Mouse (Mus musculus): ENCODE data around the gene Cpeb2. TPM values are rescaled to one million over a fixed set of nuclear protein-coding genes. Genes with fewer than 3 reads are reported as not detected.

The Cpeb2 gene
- polyA plus RNA-seq, 1 experiment from 2014 or later: 6.9 TPM

DNA sequence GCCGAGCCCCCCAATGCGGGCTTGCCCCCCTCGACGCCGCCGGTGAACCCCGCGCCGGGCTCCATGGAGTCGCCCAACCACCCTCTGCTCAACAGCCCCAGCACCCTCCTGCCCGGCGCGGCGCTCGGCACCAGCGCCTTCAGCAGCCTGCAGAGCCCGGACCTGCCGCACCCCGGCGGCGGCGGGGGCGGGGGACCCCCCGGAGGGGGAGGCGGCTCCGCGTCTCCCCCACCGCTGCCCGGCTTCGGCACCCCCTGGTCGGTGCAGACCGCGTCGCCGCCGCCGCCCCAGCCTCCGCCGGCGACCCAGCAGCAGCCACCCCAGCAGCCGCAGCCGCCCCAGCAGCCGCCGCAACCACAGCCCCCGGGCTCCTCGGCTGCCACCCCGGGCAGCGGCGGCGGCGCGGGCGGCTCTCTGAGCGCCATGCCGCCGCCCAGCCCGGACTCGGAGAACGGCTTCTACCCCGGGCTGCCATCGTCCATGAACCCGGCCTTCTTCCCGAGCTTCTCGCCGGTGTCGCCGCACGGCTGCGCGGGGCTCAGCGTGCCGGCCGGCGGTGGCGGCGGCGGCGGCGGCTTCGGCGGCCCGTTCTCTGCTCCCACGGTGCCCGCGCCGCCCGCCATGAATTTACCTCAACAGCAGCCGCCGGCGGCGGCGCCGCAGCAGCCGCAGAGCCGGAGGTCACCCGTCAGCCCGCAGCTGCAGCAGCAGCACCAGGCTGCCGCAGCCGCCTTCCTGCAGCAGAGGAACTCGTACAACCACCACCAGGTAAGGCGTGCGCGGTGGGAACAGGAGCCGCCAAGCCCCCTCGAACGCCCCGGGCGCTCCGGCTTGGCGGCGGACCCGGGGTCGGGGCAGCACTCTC is 1.6 kb downstream of the Cpeb2 start:
- Histone ChIP-seq H3K9ac (ENCODE audit: low read length) (peak overlapping the region; percentile 90), H3K36me3 (ENCODE audit: control insufficient read depth, insufficient read depth, low read length) (no peaks in the 10 kb centered on the region), H3K9me3 (ENCODE audit: control insufficient read depth, low read length) (no peaks in the 10 kb centered on the region), H3K4me3 (ENCODE audit: low read depth, low read length) (peak overlapping the region; percentile 89), H3K4me1 (ENCODE audit: control insufficient read depth, insufficient read depth, low read length) (no peaks in the 10 kb centered on the region), H3K4me2 (ENCODE audit: low read depth) (peak overlapping the region; percentile 86), H3K27ac (ENCODE audit: low read depth, low read length) (peak overlapping the region; percentile 96), H3K27me3 (ENCODE audit: control insufficient read depth, insufficient read depth, low read length) (no peaks in the 10 kb centered on the region)
- ATAC-seq (ENCODE audit: insufficient read depth, low FRiP score, low TSS enrichment) (peak; percentile 39), DNase-seq (ENCODE audit: low spot score) (peak; percentile 61)
- WGBS: under 1% methylated on average over 69 of the region's 113 CpGs

DNA sequence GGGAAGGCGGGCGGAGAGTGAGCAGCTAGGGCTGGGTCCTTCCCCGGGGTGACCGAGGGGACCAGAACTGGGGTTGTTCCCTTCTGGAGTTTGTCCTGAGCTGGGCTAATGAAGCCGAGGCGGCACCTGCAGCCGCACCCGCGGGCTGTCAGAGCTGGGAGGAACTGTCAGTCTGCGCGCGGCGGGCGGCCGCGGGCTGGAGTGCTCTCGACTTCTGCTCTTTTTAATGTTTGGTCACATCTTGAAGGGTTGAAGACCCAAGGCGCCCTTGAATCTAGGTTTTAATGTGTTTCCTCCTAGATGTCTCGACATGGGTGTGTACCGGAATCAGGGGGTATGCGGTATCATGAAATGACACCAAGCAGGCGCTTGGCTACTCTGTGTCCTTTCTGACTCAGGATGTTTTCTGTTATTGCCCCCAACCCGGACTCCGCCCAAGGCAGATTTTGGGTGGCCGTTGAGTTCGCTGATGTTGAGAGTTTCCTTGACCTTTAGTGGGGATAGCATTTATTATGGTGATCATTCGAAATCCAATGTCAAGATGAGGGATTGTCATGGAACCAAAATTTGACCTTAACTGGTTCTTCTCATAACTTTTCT is 2.3 kb downstream of the Cpeb2 start:
- H3K9me3 ChIP-seq (ENCODE audit: control insufficient read depth, low read length): no peaks in the 10 kb centered on the region
- DNase-seq (ENCODE audit: low spot score): peak; percentile 55
- H3K4me3 ChIP-seq (ENCODE audit: low read depth, low read length): peak overlapping the region; percentile 89
- H3K9ac ChIP-seq (ENCODE audit: low read length): peak overlapping the region; percentile 90
- WGBS: 2% methylated on average over 27 of the region's 27 CpGs
- no peaks in the 10 kb centered on the region for H3K36me3 ChIP-seq (ENCODE audit: control insufficient read depth, insufficient read depth, low read length)
- ATAC-seq (ENCODE audit: insufficient read depth, low FRiP score, low TSS enrichment): no peak
- H3K4me1 ChIP-seq (ENCODE audit: control insufficient read depth, insufficient read depth, low read length): no peaks in the 10 kb centered on the region
- H3K27ac ChIP-seq (ENCODE audit: low read depth, low read length): peak overlapping the region; percentile 96
- H3K4me2 ChIP-seq (ENCODE audit: low read depth): peak overlapping the region; percentile 86
- H3K27me3 ChIP-seq (ENCODE audit: control insufficient read depth, insufficient read depth, low read length): no peaks in the 10 kb centered on the region

DNA sequence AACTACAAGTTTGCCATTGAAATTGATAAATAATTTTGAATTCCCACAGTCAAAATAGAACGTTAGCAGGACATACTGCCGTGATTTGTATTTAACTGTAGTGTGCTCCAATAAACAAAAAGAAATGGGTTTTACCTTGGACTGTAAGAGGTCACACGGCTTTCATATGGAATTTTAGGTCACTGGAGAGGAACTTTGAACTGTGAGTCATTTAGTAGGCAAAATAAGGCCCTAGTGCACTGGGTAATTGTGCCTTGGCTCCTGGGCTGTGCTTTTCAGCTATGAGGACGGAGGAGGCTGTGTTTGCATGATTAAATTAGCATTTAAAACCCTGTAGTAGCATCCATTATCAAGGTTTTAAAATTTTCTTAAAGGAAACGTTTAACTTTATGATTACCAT is 3.0 kb downstream of the Cpeb2 start:
- no peaks in the 10 kb centered on the region for H3K27me3 ChIP-seq (ENCODE audit: control insufficient read depth, insufficient read depth, low read length)
- H3K4me1 ChIP-seq (ENCODE audit: control insufficient read depth, insufficient read depth, low read length): no peaks in the 10 kb centered on the region
- no peak overlapping the region for H3K9ac ChIP-seq (ENCODE audit: low read length)
- H3K4me3 ChIP-seq (ENCODE audit: low read depth, low read length): peak overlapping the region; percentile 89
- no peak overlapping the region for H3K27ac ChIP-seq (ENCODE audit: low read depth, low read length)
- no peaks in the 10 kb centered on the region for H3K9me3 ChIP-seq (ENCODE audit: control insufficient read depth, low read length)
- no peaks in the 10 kb centered on the region for H3K36me3 ChIP-seq (ENCODE audit: control insufficient read depth, insufficient read depth, low read length)
- ATAC-seq (ENCODE audit: insufficient read depth, low FRiP score, low TSS enrichment) (no peak), DNase-seq (ENCODE audit: low spot score) (no peak)
- WGBS: 20% methylated on average over 5 of the region's 5 CpGs
- peak overlapping the region; percentile 86 for H3K4me2 ChIP-seq (ENCODE audit: low read depth)

DNA sequence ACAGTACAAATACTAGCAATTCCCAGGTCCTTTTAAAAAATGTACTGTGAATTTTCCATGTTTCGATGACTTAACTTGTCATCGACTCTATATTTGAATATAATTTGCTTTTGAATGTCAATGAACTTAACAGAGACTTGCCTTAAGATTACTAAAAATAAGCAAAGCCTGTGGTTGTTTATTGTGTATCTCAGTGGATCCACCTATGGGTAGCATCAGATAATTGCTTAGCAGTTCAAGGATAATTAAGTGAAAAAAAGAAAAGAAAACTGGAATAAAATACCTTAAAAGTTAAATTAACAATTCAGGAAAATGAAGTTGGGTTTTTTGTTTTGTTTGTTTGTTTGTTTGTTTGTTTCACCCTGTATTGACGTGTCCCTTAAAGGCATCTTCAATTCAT is 3.5 kb downstream of the Cpeb2 start:
- no peak overlapping the region for H3K27ac ChIP-seq (ENCODE audit: low read depth, low read length)
- ATAC-seq (ENCODE audit: insufficient read depth, low FRiP score, low TSS enrichment) (no peak), DNase-seq (ENCODE audit: low spot score) (no peak)
- H3K4me1 ChIP-seq (ENCODE audit: control insufficient read depth, insufficient read depth, low read length): no peaks in the 10 kb centered on the region
- no peak overlapping the region for H3K4me2 ChIP-seq (ENCODE audit: low read depth)
- no peaks in the 10 kb centered on the region for H3K36me3 ChIP-seq (ENCODE audit: control insufficient read depth, insufficient read depth, low read length)
- H3K27me3 ChIP-seq (ENCODE audit: control insufficient read depth, insufficient read depth, low read length): no peaks in the 10 kb centered on the region
- no peak overlapping the region for H3K4me3 ChIP-seq (ENCODE audit: low read depth, low read length)
- WGBS: 77% methylated on average over 3 of the region's 3 CpGs
- no peaks in the 10 kb centered on the region for H3K9me3 ChIP-seq (ENCODE audit: control insufficient read depth, low read length)
- no peak overlapping the region for H3K9ac ChIP-seq (ENCODE audit: low read length)

DNA sequence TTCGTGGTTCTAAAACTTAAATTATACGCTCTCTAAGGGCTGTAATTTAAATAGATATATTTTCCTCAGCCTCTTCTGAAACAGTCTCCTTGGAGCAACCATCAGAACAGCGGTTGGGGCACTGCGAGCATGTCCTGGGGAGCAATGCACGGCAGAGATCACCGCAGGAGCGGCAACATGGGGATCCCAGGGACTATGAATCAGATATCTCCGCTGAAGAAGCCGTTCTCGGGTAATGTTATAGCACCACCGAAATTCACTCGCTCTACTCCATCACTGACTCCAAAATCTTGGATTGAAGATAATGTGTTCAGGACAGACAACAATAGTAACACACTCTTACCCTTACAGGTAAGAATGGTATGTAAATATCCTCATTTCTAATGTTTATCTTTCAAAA is 4.3 kb downstream of the Cpeb2 start:
- 50% methylated on average over 12 of the region's 12 CpGs for WGBS
- H3K9me3 ChIP-seq (ENCODE audit: control insufficient read depth, low read length): no peaks in the 10 kb centered on the region
- ATAC-seq (ENCODE audit: insufficient read depth, low FRiP score, low TSS enrichment) (no peak), DNase-seq (ENCODE audit: low spot score) (no peak)
- no peaks in the 10 kb centered on the region for H3K4me1 ChIP-seq (ENCODE audit: control insufficient read depth, insufficient read depth, low read length)
- H3K27ac ChIP-seq (ENCODE audit: low read depth, low read length): no peak overlapping the region
- no peak overlapping the region for H3K9ac ChIP-seq (ENCODE audit: low read length)
- H3K36me3 ChIP-seq (ENCODE audit: control insufficient read depth, insufficient read depth, low read length): no peaks in the 10 kb centered on the region
- no peaks in the 10 kb centered on the region for H3K27me3 ChIP-seq (ENCODE audit: control insufficient read depth, insufficient read depth, low read length)
- H3K4me3 ChIP-seq (ENCODE audit: low read depth, low read length): no peak overlapping the region
- H3K4me2 ChIP-seq (ENCODE audit: low read depth): no peak overlapping the region

DNA sequence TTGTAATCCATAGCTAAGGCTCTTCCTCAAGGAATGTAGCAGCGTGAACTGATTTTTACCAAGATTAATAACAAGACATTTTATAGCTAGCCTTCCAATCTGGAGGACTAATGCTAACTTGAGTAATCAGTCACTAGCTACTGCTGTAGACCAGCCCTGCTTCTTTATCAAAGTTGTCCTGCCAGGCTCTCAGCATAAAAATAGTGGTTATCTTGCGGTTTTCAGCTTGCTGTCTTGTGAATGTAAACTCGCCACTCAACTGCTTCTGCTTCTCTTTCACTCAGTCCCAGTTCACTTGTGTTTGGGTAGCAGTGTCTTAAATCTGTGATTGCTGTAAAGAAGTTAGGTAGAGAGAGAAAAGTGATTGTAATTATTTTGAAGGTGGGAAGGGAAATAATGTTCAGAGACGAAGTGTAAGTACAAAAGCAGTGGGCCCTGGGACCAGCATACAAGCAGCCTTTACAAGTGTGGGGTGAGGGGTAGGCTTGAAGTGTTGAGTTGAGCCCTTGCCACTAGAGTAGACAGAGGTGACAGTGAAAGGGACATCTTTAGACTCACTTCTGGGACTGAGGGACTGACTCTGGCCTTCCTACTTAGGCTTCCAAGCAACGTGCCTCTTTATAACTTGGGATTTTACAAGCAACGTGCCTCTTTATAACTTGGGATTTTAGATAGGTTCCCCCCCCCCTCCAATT is 6.3 kb downstream of the Cpeb2 start:
- Histone ChIP-seq H3K4me1 (ENCODE audit: control insufficient read depth, insufficient read depth, low read length) (no peaks in the 10 kb centered on the region), H3K9ac (ENCODE audit: low read length) (no peak overlapping the region), H3K27ac (ENCODE audit: low read depth, low read length) (no peak overlapping the region), H3K27me3 (ENCODE audit: control insufficient read depth, insufficient read depth, low read length) (no peaks in the 10 kb centered on the region), H3K36me3 (ENCODE audit: control insufficient read depth, insufficient read depth, low read length) (no peaks in the 10 kb centered on the region), H3K4me2 (ENCODE audit: low read depth) (no peak overlapping the region), H3K9me3 (ENCODE audit: control insufficient read depth, low read length) (no peaks in the 10 kb centered on the region), H3K4me3 (ENCODE audit: low read depth, low read length) (no peak overlapping the region)
- DNase-seq (ENCODE audit: low spot score) (no peak), ATAC-seq (ENCODE audit: insufficient read depth, low FRiP score, low TSS enrichment) (no peak)
- WGBS: 82% methylated on average over 6 of the region's 6 CpGs

DNA sequence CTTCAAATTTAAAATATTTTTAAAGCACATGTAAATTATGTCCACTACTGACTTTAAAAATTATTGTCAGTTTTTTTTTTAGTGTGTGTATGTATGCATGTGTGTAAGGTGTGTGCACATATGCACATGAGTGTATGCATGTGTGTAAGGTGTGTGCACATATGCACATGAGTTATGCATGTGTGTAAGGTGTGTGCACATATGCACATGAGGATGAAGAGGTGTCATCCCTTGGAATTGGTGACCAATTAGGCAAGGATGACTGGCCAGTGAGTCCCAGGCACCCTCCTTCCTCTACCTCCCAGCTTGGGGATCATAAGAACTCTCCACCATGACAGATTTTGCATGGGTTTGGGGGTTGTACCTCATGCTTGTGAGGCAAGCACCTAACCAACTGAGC is 7.8 kb downstream of the Cpeb2 start:
- Histone ChIP-seq H3K4me2 (ENCODE audit: low read depth) (no peak overlapping the region), H3K4me1 (ENCODE audit: control insufficient read depth, insufficient read depth, low read length) (no peaks in the 10 kb centered on the region), H3K27ac (ENCODE audit: low read depth, low read length) (no peak overlapping the region), H3K9me3 (ENCODE audit: control insufficient read depth, low read length) (no peaks in the 10 kb centered on the region), H3K4me3 (ENCODE audit: low read depth, low read length) (no peak overlapping the region), H3K27me3 (ENCODE audit: control insufficient read depth, insufficient read depth, low read length) (no peaks in the 10 kb centered on the region), H3K36me3 (ENCODE audit: control insufficient read depth, insufficient read depth, low read length) (no peaks in the 10 kb centered on the region), H3K9ac (ENCODE audit: low read length) (no peak overlapping the region)
- ATAC-seq (ENCODE audit: insufficient read depth, low FRiP score, low TSS enrichment) (no peak), DNase-seq (ENCODE audit: low spot score) (no peak)

DNA sequence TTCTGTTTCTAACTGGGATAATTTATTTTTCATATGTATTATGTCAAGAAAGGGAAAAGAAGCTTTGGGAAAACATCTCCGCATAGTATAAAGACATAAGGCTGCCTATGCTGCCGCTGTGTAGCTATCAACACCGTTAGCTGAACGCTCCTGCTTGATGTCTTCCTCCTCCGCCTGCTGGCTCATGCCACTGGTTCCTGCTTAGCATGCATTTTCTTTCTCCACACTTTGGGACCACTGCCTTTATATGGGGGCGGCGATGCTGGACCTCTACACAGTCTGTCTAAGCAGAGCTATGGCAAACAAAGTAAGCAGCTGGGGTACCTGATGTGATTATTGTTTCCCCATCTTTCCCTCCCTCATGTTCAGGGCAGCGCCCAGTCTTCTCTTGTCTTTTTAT is 13.3 kb downstream of the Cpeb2 start:
- Histone ChIP-seq H3K9ac (ENCODE audit: low read length) (no peak overlapping the region), H3K4me1 (ENCODE audit: control insufficient read depth, insufficient read depth, low read length) (no peaks in the 10 kb centered on the region), H3K4me2 (ENCODE audit: low read depth) (no peak overlapping the region), H3K36me3 (ENCODE audit: control insufficient read depth, insufficient read depth, low read length) (no peaks in the 10 kb centered on the region), H3K27me3 (ENCODE audit: control insufficient read depth, insufficient read depth, low read length) (no peaks in the 10 kb centered on the region), H3K4me3 (ENCODE audit: low read depth, low read length) (no peak overlapping the region), H3K27ac (ENCODE audit: low read depth, low read length) (no peak overlapping the region), H3K9me3 (ENCODE audit: control insufficient read depth, low read length) (no peaks in the 10 kb centered on the region)
- no peak for DNase-seq (ENCODE audit: low spot score)
- 92% methylated on average over 8 of the region's 8 CpGs for WGBS
- no peak for ATAC-seq (ENCODE audit: insufficient read depth, low FRiP score, low TSS enrichment)
